Mouse (Mus musculus) CH12.LX (cell line): ENCODE measurements around the gene S100a1. TPM values are rescaled to one million over a fixed set of nuclear protein-coding genes. Genes with fewer than 3 reads are reported as not detected.

Experiments
- DNase-seq: peaks from one replicate; pipeline ENCODE4 v3.0.0-alpha.2; 2013; ENCODE audit errors: extremely low read depth
- H3K27ac ChIP-seq: 2 replicates; pipeline ENCODE4 v1.5.1; 2012; ENCODE audit warnings: low read depth, mild to moderate bottlenecking, control low read depth, moderate library complexity; ENCODE audit not compliant: insufficient read depth
- H3K27me3 ChIP-seq: replicated peaks from 2 replicates; pipeline ENCODE3; 2012; ENCODE audit warnings: inconsistent platforms
- H3K36me3 ChIP-seq, 2 experiments: replicated peaks in 1 of 2; 2 replicates each; pipeline versions ENCODE3 to v1.6.1; 2012; ENCODE audit warnings: inconsistent platforms in 1 of 2, low read length in 1 of 2, mild to moderate bottlenecking in 1 of 2, mixed read lengths in 1 of 2, moderate library complexity in 1 of 2; ENCODE audit not compliant: control insufficient read depth in 1 of 2, insufficient read depth in 1 of 2
- H3K4me1 ChIP-seq, 2 experiments: 2 replicates each; pipeline ENCODE4 v1.6.1; 2012; ENCODE audit warnings: inconsistent platforms in 1 of 2, moderate library complexity in 1 of 2; ENCODE audit not compliant: insufficient read depth in 2 of 2, control insufficient read depth in 1 of 2
- H3K4me2 ChIP-seq: 2 replicates; pipeline ENCODE4 v1.6.1; 2012; ENCODE audit warnings: low read depth, mild to moderate bottlenecking, control low read depth; ENCODE audit not compliant: poor library complexity, insufficient read depth, severe bottlenecking
- H3K4me3 ChIP-seq, 3 experiments: fragments of 150-350 bp in 1 of 3; sonication (generic) in 1 of 3; replicated peaks in 1 of 3; 2 replicates each; pipeline versions ENCODE3 to v1.5.1; 2011 to 2012; ENCODE audit warnings: low read depth in 2 of 3, low read length in 2 of 3, mild to moderate bottlenecking in 2 of 3, moderate library complexity in 2 of 3, control low read depth in 1 of 3, improper control_type of control experiment in 1 of 3, inconsistent platforms in 1 of 3, mixed read lengths in 1 of 3; ENCODE audit not compliant: poor library complexity in 1 of 3
- H3K79me2 ChIP-seq: replicated peaks from 2 replicates; pipeline ENCODE4 v1.6.1; 2012; ENCODE audit warnings: mild to moderate bottlenecking, moderate library complexity; ENCODE audit not compliant: control insufficient read depth, poor library complexity, insufficient read depth, severe bottlenecking; ENCODE audit errors: extremely low read depth
- H3K9ac ChIP-seq: 2 replicates; pipeline ENCODE4 v1.6.1; 2012; ENCODE audit warnings: low read depth, mild to moderate bottlenecking, control low read depth, moderate library complexity; ENCODE audit not compliant: insufficient read depth
- H3K9me3 ChIP-seq: replicated peaks from 2 replicates; pipeline ENCODE3; 2012; ENCODE audit warnings: low read length, inconsistent platforms, mixed read lengths
- BHLHE40 ChIP-seq: IDR thresholded peaks from 2 replicates; pipeline ENCODE4 v1.6.1; 2011; ENCODE audit warnings: mild to moderate bottlenecking, low read depth, low read length, improper control_type of control experiment
- CHD2 ChIP-seq: IDR thresholded peaks from 2 replicates; pipeline ENCODE4 v1.6.1; 2011; ENCODE audit warnings: low read length, improper control_type of control experiment
- CTCF ChIP-seq, 2 experiments: IDR thresholded peaks in 1 of 2; conservative IDR thresholded peaks in 1 of 2; 2 replicates each; pipeline ENCODE4 v1.5.1; 2011 to 2012; ENCODE audit warnings: low read depth in 2 of 2, low read length in 2 of 2, improper control_type of control experiment in 1 of 2, inconsistent platforms in 1 of 2, mild to moderate bottlenecking in 1 of 2, moderate library complexity in 1 of 2
- E2F4 ChIP-seq: IDR thresholded peaks from 2 replicates; pipeline ENCODE4 v1.6.1; 2011; ENCODE audit warnings: low read depth, low read length, improper control_type of control experiment; ENCODE audit not compliant: insufficient replicate concordance
- EP300 ChIP-seq: IDR thresholded peaks from 2 replicates; pipeline ENCODE4 v1.6.1; 2011; ENCODE audit warnings: low read length, improper control_type of control experiment
- ETS1 ChIP-seq: conservative IDR thresholded peaks from 2 replicates; pipeline ENCODE4 v1.6.1; 2012; ENCODE audit warnings: low read depth, mild to moderate bottlenecking, inconsistent platforms, low read length, improper control_type of control experiment, moderate library complexity
- HCFC1 ChIP-seq: IDR thresholded peaks from 2 replicates; pipeline ENCODE4 v1.6.1; 2012; ENCODE audit warnings: low read depth, mild to moderate bottlenecking, inconsistent platforms, low read length, improper control_type of control experiment
- IRF4 ChIP-seq: IDR thresholded peaks from 2 replicates; pipeline ENCODE4 v1.6.1; 2014; ENCODE audit warnings: low read depth, mild to moderate bottlenecking, inconsistent platforms, low read length, improper control_type of control experiment
- JUN ChIP-seq: IDR thresholded peaks from 2 replicates; pipeline ENCODE4 v1.6.1; 2011; ENCODE audit warnings: low read depth, mild to moderate bottlenecking, low read length, improper control_type of control experiment, moderate library complexity; ENCODE audit not compliant: insufficient read depth
- JUND ChIP-seq: conservative IDR thresholded peaks from 2 replicates; pipeline ENCODE4 v1.6.1; 2011; ENCODE audit warnings: low read depth, low read length, improper control_type of control experiment
- MAFK ChIP-seq: IDR thresholded peaks from 2 replicates; pipeline ENCODE4 v1.6.1; 2011; ENCODE audit warnings: low read length, improper control_type of control experiment; ENCODE audit not compliant: insufficient replicate concordance
- MAX ChIP-seq: IDR thresholded peaks from 2 replicates; pipeline ENCODE4 v1.6.1; 2011; ENCODE audit warnings: low read length, improper control_type of control experiment
- MAZ ChIP-seq: IDR thresholded peaks from 2 replicates; pipeline ENCODE4 v1.6.1; 2012; ENCODE audit warnings: low read depth, mild to moderate bottlenecking, inconsistent platforms, low read length, improper control_type of control experiment, moderate library complexity
- MEF2A ChIP-seq: IDR thresholded peaks from 2 replicates; pipeline ENCODE4 v1.6.1; 2014; ENCODE audit warnings: low read depth, mild to moderate bottlenecking, inconsistent platforms, low read length, improper control_type of control experiment, borderline replicate concordance
- POLR2A ChIP-seq: IDR thresholded peaks from 2 replicates; pipeline ENCODE4 v1.6.1; 2011; ENCODE audit warnings: low read depth, mild to moderate bottlenecking, improper control_type of control experiment, low read length
- RAD21 ChIP-seq: IDR thresholded peaks from 2 replicates; pipeline ENCODE4 v1.6.1; 2011; ENCODE audit warnings: low read depth, mild to moderate bottlenecking, low read length, improper control_type of control experiment, moderate library complexity
- RCOR1 ChIP-seq: conservative IDR thresholded peaks from 2 replicates; pipeline ENCODE4 v1.6.1; 2012; ENCODE audit warnings: low read depth, mild to moderate bottlenecking, inconsistent platforms, low read length, improper control_type of control experiment
- SMC3 ChIP-seq: IDR thresholded peaks from 2 replicates; pipeline ENCODE4 v1.6.1; 2011; ENCODE audit warnings: low read depth, low read length, improper control_type of control experiment
- TBP ChIP-seq: conservative IDR thresholded peaks from 2 replicates; pipeline ENCODE4 v1.6.1; 2011; ENCODE audit warnings: low read depth, low read length, improper control_type of control experiment
- UBTF ChIP-seq: IDR thresholded peaks from 2 replicates; pipeline ENCODE4 v1.6.1; 2012; ENCODE audit warnings: low read depth, mild to moderate bottlenecking, inconsistent platforms, low read length, improper control_type of control experiment, moderate library complexity
- USF1 ChIP-seq: IDR thresholded peaks from 2 replicates; pipeline ENCODE4 v1.6.1; 2014; ENCODE audit warnings: low read depth, mild to moderate bottlenecking, inconsistent platforms, low read length, improper control_type of control experiment
- USF2 ChIP-seq: conservative IDR thresholded peaks from 2 replicates; pipeline ENCODE4 v1.6.1; 2011; ENCODE audit warnings: low read depth, low read length, improper control_type of control experiment
- ZKSCAN1 ChIP-seq: IDR thresholded peaks from 2 replicates; pipeline ENCODE4 v1.6.1; 2012; ENCODE audit warnings: low read depth, inconsistent platforms, low read length, improper control_type of control experiment, borderline replicate concordance
- ZNF384 ChIP-seq: IDR thresholded peaks from 2 replicates; pipeline ENCODE4 v1.6.1; 2012; ENCODE audit warnings: low read depth, low read length, improper control_type of control experiment, inconsistent platforms
- dilution Hi-C: fragments of 300-500 bp; cut with MboI; formaldehyde crosslinking; loops from 2 replicates; pipeline ENCODE4 v1.14.3; 2020; ENCODE audit warnings: low sequenced_read_pairs; ENCODE audit not compliant: extremely low pct_unique_long_range_greater_than_20kb, extremely low pct_ligation_motif_present
- in situ Hi-C: fragments of 300-500 bp; cut with MboI; formaldehyde crosslinking; loops from 3 replicates; pipeline ENCODE4 v1.14.3; 2019; ENCODE audit warnings: low sequenced_read_pairs, low pct_ligation_motif_present, low pct_unique_long_range_greater_than_20kb, mixed read lengths
- polyA plus RNA-seq: library from polyadenylated mRNA; unstranded; fragments of >175 nt; gene quantifications from 2 replicates; pipeline ENCODE4 v1.2.1, GENCODE M21; 2012; ENCODE audit warnings: low read depth; ENCODE audit not compliant: insufficient read length
- total RNA-seq, 2 experiments: library from RNA; depleted of rRNA; stranded (reverse); fragments of 300-350 nt in 1 of 2; fragments of >200 nt in 1 of 2; gene quantifications; 2 replicates each; pipeline ENCODE4 v1.2.3; 2012 to 2014

The S100a1 gene
- total and polyA plus RNA-seq, 3 experiments, result 2.7 to 13.2 (median 3.8) TPM

- H3K79me2 ChIP-seq, result no peaks in the 10 kb centered on the region
- H3K4me1 ChIP-seq, result no peaks in the 10 kb centered on the region
- no peak for TF ChIP-seq ZKSCAN1
- no peak for TF ChIP-seq CHD2
- no peak for TF ChIP-seq E2F4
- no peak for TF ChIP-seq TBP
- TF ChIP-seq RAD21, result no peak
- TF ChIP-seq SMC3, result no peak
- H3K27me3 ChIP-seq, result peaks cover 58% of the 10 kb centered on the region
- no peak overlapping the region for H3K4me3 ChIP-seq
- H3K9me3 ChIP-seq, result no peaks in the 10 kb centered on the region
- H3K27ac ChIP-seq, result no peak overlapping the region
- H3K36me3 ChIP-seq, result no peaks in the 10 kb centered on the region
- DNase-seq, result no peak
- dilution Hi-C loops (no loop called here), in situ Hi-C loops (no loop called here)
- H3K9ac ChIP-seq, result no peak overlapping the region
- H3K4me2 ChIP-seq, result no peak overlapping the region
These were observed 26.7 kb upstream of the S100a1 start for GRCm38 (mm10) chr3:90540904-90541303.

- Histone ChIP-seq H3K4me1 (peaks cover 0 to 9% of the 10 kb centered on the region in 2 experiments; a peak in 2 of 4 replicates), H3K9ac (no peak overlapping the region), H3K4me3 (no peak overlapping the region), H3K79me2 (no peaks in the 10 kb centered on the region), H3K27me3 (peaks cover 44% of the 10 kb centered on the region), H3K4me2 (no peak overlapping the region), H3K36me3 (no peaks in the 10 kb centered on the region), H3K9me3 (no peaks in the 10 kb centered on the region), H3K27ac (no peak overlapping the region)
- no peak for DNase-seq
- dilution Hi-C loops, result no loop called here
- TF ChIP-seq JUND (no peak), RCOR1 (no peak), CTCF (conservative IDR thresholded peaks at IDR 0.05 in 1 of 2, IDR thresholded peaks at IDR 0.05 in 1 of 2; ENCODE audit: low read depth in 2 of 2, low read length in 2 of 2) (no peak), USF2 (no peak), USF1 (no peak), UBTF (no peak), MAZ (no peak), MAFK (no peak), POLR2A (no peak), ZNF384 (no peak), BHLHE40 (no peak), JUN (no peak), HCFC1 (no peak), IRF4 (no peak), ETS1 (no peak), MAX (no peak), EP300 (no peak), MEF2A (no peak)
- in situ Hi-C loops, result no loop called here
These were observed 23.7 kb upstream of the S100a1 start for GRCm38 (mm10) chr3:90537905-90538296.
